Mouse (Mus musculus): Measurements from ENCODE around the gene Nr3c2. TPM values are rescaled to one million over a fixed set of nuclear protein-coding genes. Genes with fewer than 3 reads are reported as not detected.

The Nr3c2 gene
- polyA plus RNA-seq, 1 experiment: 11.7 TPM

GRCm38 (mm10) chr8:77215191-77215590, 315.9 kb downstream of the Nr3c2 start:
- DNase-seq: no peak
- Histone ChIP-seq H3K4me1 (ENCODE audit: control insufficient read depth, insufficient read depth, low read length) (no peaks in the 10 kb centered on the region), H3K27me3 (ENCODE audit: control insufficient read depth, insufficient read depth, low read length) (no peaks in the 10 kb centered on the region), H3K4me3 (replicated peaks; ENCODE audit: insufficient read depth, low read depth, low read length) (no peak overlapping the region), H3K27ac (ENCODE audit: insufficient read depth, low read length) (no peak overlapping the region)
- WGBS: 40% methylated on average over 6 of the region's 6 CpGs
- TF ChIP-seq POLR2A (IDR thresholded peaks at IDR 0.05; ENCODE audit: borderline replicate concordance, insufficient read depth, low read length) (no peak), CTCF (IDR thresholded peaks at IDR 0.05; ENCODE audit: borderline replicate concordance, insufficient read depth, low read depth, low read length) (no peak)

GRCm38 (mm10) chr8:77223123-77223522, 323.9 kb downstream of the Nr3c2 start:
- TF ChIP-seq POLR2A (IDR thresholded peaks at IDR 0.05; ENCODE audit: borderline replicate concordance, insufficient read depth, low read length): no peak
- TF ChIP-seq CTCF (IDR thresholded peaks at IDR 0.05; ENCODE audit: borderline replicate concordance, insufficient read depth, low read depth, low read length): no peak

GRCm38 (mm10) chr8:77227742-77228141, 328.5 kb downstream of the Nr3c2 start:
- TF ChIP-seq POLR2A (IDR thresholded peaks at IDR 0.05; ENCODE audit: borderline replicate concordance, insufficient read depth, low read length) (no peak), CTCF (IDR thresholded peaks at IDR 0.05; ENCODE audit: borderline replicate concordance, insufficient read depth, low read depth, low read length) (no peak)
- peak; percentile 46 to 65 for DNase-seq
- no peaks in the 10 kb centered on the region for H3K27me3 ChIP-seq (ENCODE audit: control insufficient read depth, insufficient read depth, low read length)
- no peak overlapping the region for H3K27ac ChIP-seq (ENCODE audit: insufficient read depth, low read length)
- peaks cover 9% of the 10 kb centered on the region for H3K4me1 ChIP-seq (ENCODE audit: control insufficient read depth, insufficient read depth, low read length)
- H3K4me3 ChIP-seq (replicated peaks; ENCODE audit: insufficient read depth, low read depth, low read length): no peak overlapping the region
- WGBS: 31% methylated on average over 5 of the region's 5 CpGs

More at GRCm38 (mm10) chr8:77223123-77223522, 323.9 kb downstream of the Nr3c2 start:
- H3K4me1 ChIP-seq (ENCODE audit: control insufficient read depth, insufficient read depth, low read length): peaks cover 9% of the 10 kb centered on the region
- no peak for DNase-seq
- 34% methylated on average over 4 of the region's 4 CpGs for WGBS
- H3K27ac ChIP-seq (ENCODE audit: insufficient read depth, low read length): no peak overlapping the region
- H3K27me3 ChIP-seq (ENCODE audit: control insufficient read depth, insufficient read depth, low read length): no peaks in the 10 kb centered on the region
- no peak overlapping the region for H3K4me3 ChIP-seq (replicated peaks; ENCODE audit: insufficient read depth, low read depth, low read length)

- Histone ChIP-seq H3K4me3 (replicated peaks; ENCODE audit: insufficient read depth, low read depth, low read length) (no peak overlapping the region), H3K4me1 (ENCODE audit: control insufficient read depth, insufficient read depth, low read length) (peaks cover 9% of the 10 kb centered on the region), H3K27me3 (ENCODE audit: control insufficient read depth, insufficient read depth, low read length) (no peaks in the 10 kb centered on the region), H3K27ac (ENCODE audit: insufficient read depth, low read length) (no peak overlapping the region)
- DNase-seq: no peak
- no peak for TF ChIP-seq POLR2A (IDR thresholded peaks at IDR 0.05; ENCODE audit: borderline replicate concordance, insufficient read depth, low read length)
- 95% methylated on average over 7 of the region's 7 CpGs for WGBS
Observed at GRCm38 (mm10) chr8:77228688-77229087, 329.4 kb downstream of the Nr3c2 start.

GRCm38 (mm10) chr8:77231211-77231610, 332.0 kb downstream of the Nr3c2 start:
- no peak for DNase-seq
- TF ChIP-seq POLR2A (IDR thresholded peaks at IDR 0.05; ENCODE audit: borderline replicate concordance, insufficient read depth, low read length) (no peak), CTCF (IDR thresholded peaks at IDR 0.05; ENCODE audit: borderline replicate concordance, insufficient read depth, low read depth, low read length) (no peak)
- Histone ChIP-seq H3K27me3 (ENCODE audit: control insufficient read depth, insufficient read depth, low read length) (no peaks in the 10 kb centered on the region), H3K4me1 (ENCODE audit: control insufficient read depth, insufficient read depth, low read length) (peaks cover 9% of the 10 kb centered on the region), H3K27ac (ENCODE audit: insufficient read depth, low read length) (no peak overlapping the region), H3K4me3 (replicated peaks; ENCODE audit: insufficient read depth, low read depth, low read length) (no peak overlapping the region)
- WGBS: 84% methylated on average over 1 of the region's 1 CpGs

- TF ChIP-seq CTCF (IDR thresholded peaks at IDR 0.05; ENCODE audit: borderline replicate concordance, insufficient read depth, low read depth, low read length) (no peak), POLR2A (IDR thresholded peaks at IDR 0.05; ENCODE audit: borderline replicate concordance, insufficient read depth, low read length) (no peak)
- no peak for DNase-seq
- Histone ChIP-seq H3K27ac (ENCODE audit: insufficient read depth, low read length) (no peak overlapping the region), H3K27me3 (ENCODE audit: control insufficient read depth, insufficient read depth, low read length) (no peaks in the 10 kb centered on the region), H3K4me1 (ENCODE audit: control insufficient read depth, insufficient read depth, low read length) (peaks cover 9% of the 10 kb centered on the region), H3K4me3 (replicated peaks; ENCODE audit: insufficient read depth, low read depth, low read length) (no peak overlapping the region)
- 27% methylated on average over 6 of the region's 6 CpGs for WGBS
Observed at GRCm38 (mm10) chr8:77231834-77232233, 332.6 kb downstream of the Nr3c2 start.

- H3K4me3 ChIP-seq (replicated peaks; ENCODE audit: insufficient read depth, low read depth, low read length): no peak overlapping the region
- DNase-seq: no peak
- TF ChIP-seq CTCF (IDR thresholded peaks at IDR 0.05; ENCODE audit: borderline replicate concordance, insufficient read depth, low read depth, low read length) (no peak), POLR2A (IDR thresholded peaks at IDR 0.05; ENCODE audit: borderline replicate concordance, insufficient read depth, low read length) (no peak)
- H3K27me3 ChIP-seq (ENCODE audit: control insufficient read depth, insufficient read depth, low read length): no peaks in the 10 kb centered on the region
- no peak overlapping the region for H3K27ac ChIP-seq (ENCODE audit: insufficient read depth, low read length)
- 41% methylated on average over 3 of the region's 3 CpGs for WGBS
- peaks cover 4% of the 10 kb centered on the region for H3K4me1 ChIP-seq (ENCODE audit: control insufficient read depth, insufficient read depth, low read length)
Observed at GRCm38 (mm10) chr8:77232411-77232810, 333.2 kb downstream of the Nr3c2 start.

- no peaks in the 10 kb centered on the region for H3K27me3 ChIP-seq (ENCODE audit: control insufficient read depth, insufficient read depth, low read length)
- no peaks in the 10 kb centered on the region for H3K4me1 ChIP-seq (ENCODE audit: control insufficient read depth, insufficient read depth, low read length)
- H3K4me3 ChIP-seq (replicated peaks; ENCODE audit: insufficient read depth, low read depth, low read length): no peak overlapping the region
- peak in 1 of 2 experiments; percentile 22 for DNase-seq
- TF ChIP-seq POLR2A (IDR thresholded peaks at IDR 0.05; ENCODE audit: borderline replicate concordance, insufficient read depth, low read length): no peak
- no peak overlapping the region for H3K27ac ChIP-seq (ENCODE audit: insufficient read depth, low read length)
- 57% methylated on average over 1 of the region's 1 CpGs for WGBS
Observed at GRCm38 (mm10) chr8:77236701-77237100, 337.5 kb downstream of the Nr3c2 start.

Measured in cerebellum, adult 2 months (tissue).